Mouse (Mus musculus): ENCODE results near the gene Hnrnpa0.

- TF ChIP-seq POLR2A (IDR thresholded peaks at IDR 0.05; ENCODE audit: control insufficient read depth in 1 of 2, insufficient read depth in 1 of 2, low read depth in 1 of 2, low read length in 2 of 2, poor library complexity in 1 of 2) (no peak), CTCF (IDR thresholded peaks at IDR 0.05 in 2 of 3, conservative IDR thresholded peaks at IDR 0.05 in 1 of 3; ENCODE audit: control insufficient read depth in 1 of 3, insufficient read depth in 1 of 3, low read depth in 2 of 3, low read length in 3 of 3, poor library complexity in 1 of 3, severe bottlenecking in 1 of 3) (peak in 1 of 3 experiments; percentile 10; a peak in 2 of 6 replicates), GABPA (IDR thresholded peaks at IDR 0.05; ENCODE audit: low read depth, low read length) (no peak), USF1 (IDR thresholded peaks at IDR 0.05; ENCODE audit: low read depth, low read length) (no peak), CHD1 (IDR thresholded peaks at IDR 0.05; ENCODE audit: low read depth, low read length) (no peak), E2F4 (IDR thresholded peaks at IDR 0.05; ENCODE audit: borderline replicate concordance, low read depth, low read length) (no peak), RCOR1 (IDR thresholded peaks at IDR 0.05; ENCODE audit: low read depth, low read length) (no peak), EP300 (IDR thresholded peaks at IDR 0.05; ENCODE audit: low read depth in 1 of 2, low read length in 2 of 2) (no peak)
Measured at GRCm38 (mm10) chr13:58131692-58132091, 3.3 kb upstream of the Hnrnpa0 start.

Measured in MEL (cell line).